Mouse (Mus musculus) hindbrain, embryonic 16.5 days (tissue): Measurements from ENCODE around the gene Shisal2b. TPM values are rescaled to one million over a fixed set of nuclear protein-coding genes. Genes with fewer than 3 reads are reported as not detected.

Source experiments
- ATAC-seq: fragments of 200-750 bp; cut with Nextera tagmentation; 2 replicates; pipeline ENCODE4 v1.8.0; 2017; ENCODE audit warnings: moderate TSS enrichment, moderate library complexity
- H3K27ac ChIP-seq: fragments of 300-500 bp; sonication (generic); 2 replicates; pipeline ENCODE4 v1.5.1; 2014; ENCODE audit warnings: low read depth, mild to moderate bottlenecking, control low read depth, low read length, moderate library complexity
- H3K27me3 ChIP-seq: fragments of 300-500 bp; sonication (generic); replicated peaks from 2 replicates; pipeline ENCODE4 v1.6.1; 2014; ENCODE audit warnings: low read length; ENCODE audit not compliant: control insufficient read depth, insufficient read depth
- H3K36me3 ChIP-seq: fragments of 300-500 bp; sonication (generic); 2 replicates; pipeline ENCODE4 v1.6.1; 2014; ENCODE audit warnings: mild to moderate bottlenecking, low read length, moderate library complexity, mixed read lengths; ENCODE audit not compliant: control insufficient read depth, insufficient read depth
- H3K4me1 ChIP-seq: fragments of 300-500 bp; sonication (generic); 2 replicates; pipeline ENCODE4 v1.6.1; 2014; ENCODE audit warnings: low read depth, low read length; ENCODE audit not compliant: control insufficient read depth, insufficient read depth
- H3K4me2 ChIP-seq: fragments of 300-500 bp; sonication (generic); 2 replicates; pipeline ENCODE4 v1.6.1; 2014; ENCODE audit warnings: mild to moderate bottlenecking, low read length, control low read depth, moderate library complexity
- H3K4me3 ChIP-seq: fragments of 300-500 bp; sonication (generic); 2 replicates; pipeline ENCODE4 v1.5.1; 2014; ENCODE audit warnings: mild to moderate bottlenecking, low read length, control low read depth, moderate library complexity
- H3K9ac ChIP-seq: fragments of 300-500 bp; sonication (generic); 2 replicates; pipeline ENCODE4 v1.6.1; 2014; ENCODE audit warnings: low read depth, mild to moderate bottlenecking, control low read depth, low read length, moderate library complexity
- H3K9me3 ChIP-seq: fragments of 300-500 bp; sonication (generic); 2 replicates; pipeline ENCODE4 v1.6.1; 2014; ENCODE audit warnings: mild to moderate bottlenecking, low read length, moderate library complexity; ENCODE audit not compliant: control insufficient read depth
- WGBS: fragments of 180-500 bp; shearing (Covaris S2); extraction: QIAGEN DNeasy Blood & Tissue Kit; methylation state at CpG from one replicate; pipeline ENCODE4 v1.1.7; 2014; 5-methylcytosine and 5-hydroxymethylcytosine counted together
- polyA plus RNA-seq: library from polyadenylated mRNA; unstranded; fragments of >200 nt; fragmentation: Nextera tagmentation; extraction: Ambion mirVana; gene quantifications from 2 replicates; pipeline ENCODE4 v1.2.1, GENCODE M21; 2015

The Shisal2b gene
- polyA plus RNA-seq, 1 experiment from 2014 or later, result 2.6 TPM

DNA sequence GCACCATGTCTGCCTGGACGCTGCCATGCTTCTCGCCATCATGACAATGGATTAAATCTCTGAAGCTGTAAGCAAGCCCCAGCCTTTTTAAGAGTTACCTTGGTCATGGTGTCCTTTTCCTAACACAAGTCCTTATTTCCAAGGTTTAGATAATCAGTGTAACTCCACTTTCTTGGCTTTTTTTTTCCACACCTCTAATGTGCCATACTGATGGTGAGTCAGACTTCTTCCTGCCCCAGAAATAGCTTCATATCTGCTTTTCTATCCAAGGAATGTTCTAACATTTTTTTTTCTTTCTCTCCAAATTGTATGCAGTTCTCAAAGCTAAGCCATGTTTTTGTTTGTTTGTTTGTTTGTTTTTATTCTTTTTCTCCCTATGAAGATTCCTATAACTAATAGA lies 6.2 kb upstream of the Shisal2b start:
- H3K36me3 ChIP-seq, result no peaks in the 10 kb centered on the region
- H3K4me1 ChIP-seq, result no peaks in the 10 kb centered on the region
- no peak overlapping the region for H3K27ac ChIP-seq
- no peaks in the 10 kb centered on the region for H3K27me3 ChIP-seq
- no peaks in the 10 kb centered on the region for H3K9me3 ChIP-seq
- ATAC-seq, result no peak
- H3K9ac ChIP-seq, result no peak overlapping the region
- WGBS, result 81% methylated on average over 2 of the region's 2 CpGs
- H3K4me3 ChIP-seq, result no peak overlapping the region
- H3K4me2 ChIP-seq, result no peak overlapping the region

DNA sequence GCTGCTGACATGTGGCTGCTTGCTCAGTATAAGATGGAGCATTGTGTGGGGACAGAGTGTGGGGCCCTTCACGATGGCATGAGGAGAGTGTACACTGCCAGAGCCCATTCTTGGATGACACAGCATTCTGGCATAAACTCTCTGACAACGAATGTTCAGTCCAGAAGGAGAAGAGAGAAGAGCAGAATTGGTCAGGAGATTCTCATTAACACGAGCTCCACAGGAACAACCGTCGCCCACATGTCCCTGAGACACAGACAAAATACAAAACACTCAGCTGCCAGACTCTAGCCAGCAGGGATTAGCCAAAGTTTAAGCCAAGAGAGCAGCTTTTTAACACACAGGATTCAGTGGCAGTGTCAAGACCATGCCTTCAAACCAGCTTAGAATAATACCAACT lies 3.0 kb upstream of the Shisal2b start:
- no peak overlapping the region for H3K9ac ChIP-seq
- no peak overlapping the region for H3K4me2 ChIP-seq
- H3K36me3 ChIP-seq, result no peaks in the 10 kb centered on the region
- no peak for ATAC-seq
- H3K27ac ChIP-seq, result no peak overlapping the region
- 81% methylated on average over 5 of the region's 5 CpGs for WGBS
- H3K9me3 ChIP-seq, result no peaks in the 10 kb centered on the region
- H3K27me3 ChIP-seq, result no peaks in the 10 kb centered on the region
- H3K4me3 ChIP-seq, result no peak overlapping the region
- H3K4me1 ChIP-seq, result no peaks in the 10 kb centered on the region

DNA sequence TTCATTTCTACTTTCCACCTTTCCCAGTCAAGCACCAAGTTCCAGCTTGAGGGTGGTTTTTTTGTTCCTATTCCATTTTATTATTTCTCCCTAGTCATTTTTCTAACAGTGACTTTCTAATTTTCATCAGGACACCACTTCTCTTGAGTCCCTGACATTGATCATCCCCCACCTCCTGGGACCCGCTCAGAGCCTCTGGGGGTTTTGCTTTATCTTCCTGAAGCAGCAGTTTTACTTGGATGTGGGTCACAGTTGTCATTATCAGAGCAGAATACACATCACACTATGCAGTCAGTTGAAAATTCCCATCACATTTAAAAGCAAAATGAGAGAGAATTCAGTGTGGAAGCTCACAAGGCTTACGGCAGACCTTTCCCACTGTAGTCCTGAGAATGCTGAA lies 10.0 kb downstream of the Shisal2b start:
- no peak overlapping the region for H3K9ac ChIP-seq
- H3K4me2 ChIP-seq, result no peak overlapping the region
- no peaks in the 10 kb centered on the region for H3K4me1 ChIP-seq
- WGBS, result 75% methylated on average over 2 of the region's 2 CpGs
- H3K36me3 ChIP-seq, result no peaks in the 10 kb centered on the region
- H3K9me3 ChIP-seq, result no peaks in the 10 kb centered on the region
- no peak overlapping the region for H3K27ac ChIP-seq
- no peak overlapping the region for H3K4me3 ChIP-seq
- no peaks in the 10 kb centered on the region for H3K27me3 ChIP-seq
- ATAC-seq, result no peak

DNA sequence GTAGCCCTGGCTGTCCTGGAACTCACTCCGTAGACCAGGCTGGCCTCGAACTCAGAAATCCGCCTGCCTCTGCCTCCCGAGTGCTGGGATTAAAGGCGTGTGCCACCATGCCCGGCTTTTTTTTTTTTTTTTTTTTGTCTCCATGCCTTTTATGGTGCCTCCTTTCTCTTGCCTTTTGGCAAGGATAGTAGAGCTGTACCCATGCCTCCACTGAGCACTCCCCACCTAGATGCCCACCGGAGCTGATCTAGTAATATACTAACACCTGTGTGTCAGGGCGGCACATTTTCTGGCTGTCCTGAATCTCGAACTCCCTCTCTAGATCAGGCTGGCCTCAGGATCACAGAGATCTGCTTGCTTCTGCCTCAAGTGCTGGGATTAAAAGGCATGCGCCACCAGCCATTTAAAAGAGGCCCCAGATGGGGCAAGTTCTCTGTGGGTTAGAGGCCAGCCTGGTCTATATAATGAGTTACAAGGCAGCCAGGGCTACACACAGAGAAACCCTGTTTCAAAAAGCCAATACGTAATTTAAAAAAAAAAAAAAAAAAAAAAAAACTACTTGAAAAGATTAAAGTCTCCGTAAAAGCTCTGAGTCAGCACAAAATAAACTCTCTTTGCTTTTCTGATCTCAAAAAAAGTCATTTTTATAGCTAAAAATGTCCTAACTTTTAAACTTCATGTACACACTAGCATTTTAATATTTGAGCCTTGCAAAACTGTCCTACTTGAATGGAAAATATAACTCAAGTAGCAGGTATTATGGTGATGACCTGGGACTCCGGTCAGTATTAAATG lies 20.2 kb downstream of the Shisal2b start:
- H3K4me1 ChIP-seq, result no peaks in the 10 kb centered on the region
- H3K27me3 ChIP-seq, result no peaks in the 10 kb centered on the region
- no peak overlapping the region for H3K4me2 ChIP-seq
- H3K9ac ChIP-seq, result no peak overlapping the region
- H3K27ac ChIP-seq, result no peak overlapping the region
- H3K9me3 ChIP-seq, result no peaks in the 10 kb centered on the region
- 0 out of 2 replicates have a peak, but pooled peaks cover 3% of the 10 kb centered on the region for H3K36me3 ChIP-seq
- WGBS, result 93% methylated on average over 13 of the region's 13 CpGs
- no peak overlapping the region for H3K4me3 ChIP-seq
- no peak for ATAC-seq

DNA sequence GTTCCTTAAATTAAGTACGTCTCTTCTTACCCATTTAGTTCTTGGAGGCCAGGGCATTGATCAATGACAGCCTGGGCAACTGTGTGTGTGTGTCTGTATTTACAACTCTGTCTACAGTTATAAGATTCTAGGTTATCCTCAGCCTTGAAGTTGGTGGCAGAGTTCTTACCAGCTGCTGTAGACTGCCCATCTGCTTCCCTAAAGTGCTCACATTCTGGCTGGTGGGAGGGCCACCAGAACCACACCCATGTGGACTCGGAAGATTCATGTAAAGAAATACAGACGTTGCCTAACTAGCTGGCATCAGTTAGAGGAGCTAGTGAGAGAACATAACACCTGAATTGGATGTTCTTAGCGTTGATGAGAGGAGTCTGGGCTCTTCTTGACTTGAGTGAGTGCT lies 21.8 kb downstream of the Shisal2b start:
- H3K9ac ChIP-seq, result no peak overlapping the region
- H3K4me3 ChIP-seq, result no peak overlapping the region
- no peak overlapping the region for H3K4me2 ChIP-seq
- H3K4me1 ChIP-seq, result no peaks in the 10 kb centered on the region
- 80% methylated on average over 4 of the region's 4 CpGs for WGBS
- no peak overlapping the region for H3K27ac ChIP-seq
- no peaks in the 10 kb centered on the region for H3K9me3 ChIP-seq
- 0 out of 2 replicates have a peak, but pooled peaks cover 3% of the 10 kb centered on the region for H3K36me3 ChIP-seq
- no peak for ATAC-seq
- H3K27me3 ChIP-seq, result no peaks in the 10 kb centered on the region

DNA sequence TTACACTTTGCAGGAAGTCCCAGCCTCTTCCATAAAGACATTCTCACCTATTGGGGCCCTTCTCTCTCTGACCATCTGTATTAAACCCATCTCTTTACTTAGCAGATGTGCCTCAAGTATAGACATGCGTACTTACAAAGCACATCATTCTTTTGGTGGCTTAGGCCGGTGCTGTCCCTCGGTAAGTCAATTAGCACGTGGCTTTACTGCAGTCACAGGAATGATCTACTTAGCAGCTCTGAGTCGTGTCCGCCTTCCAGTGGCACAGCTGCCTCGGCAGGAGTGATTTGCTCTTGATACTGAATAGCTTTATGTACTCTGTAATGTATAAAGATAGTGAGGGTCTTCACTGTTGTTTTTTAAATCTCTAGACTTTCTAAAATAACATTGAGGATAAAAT lies 26.1 kb downstream of the Shisal2b start:
- WGBS, result 77% methylated on average over 7 of the region's 7 CpGs

DNA sequence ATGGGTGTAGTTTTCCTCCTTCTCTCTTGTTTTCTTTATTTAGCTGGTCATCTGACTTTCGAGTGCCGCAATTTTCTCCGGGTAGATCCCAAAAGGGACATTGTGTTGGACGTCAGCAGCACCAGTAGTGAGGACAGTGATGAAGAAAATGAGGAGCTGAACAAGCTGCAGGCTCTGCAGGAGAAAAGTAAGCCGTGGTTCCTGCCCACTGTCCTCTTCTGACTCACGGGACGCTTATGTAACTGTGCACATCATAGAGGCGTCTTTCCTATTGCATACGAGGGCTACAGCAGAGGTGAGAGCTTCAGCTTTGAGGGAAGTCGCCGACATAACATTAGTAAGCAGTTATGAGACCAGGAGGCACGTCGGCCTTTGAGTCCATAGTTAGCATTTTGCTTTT lies 30.9 kb downstream of the Shisal2b start:
- H3K4me3 ChIP-seq, result no peak overlapping the region
- no peaks in the 10 kb centered on the region for H3K4me1 ChIP-seq
- H3K27ac ChIP-seq, result no peak overlapping the region
- ATAC-seq, result no peak
- WGBS, result 96% methylated on average over 13 of the region's 13 CpGs
- no peak overlapping the region for H3K4me2 ChIP-seq
- H3K36me3 ChIP-seq, result peaks cover 19% of the 10 kb centered on the region
- H3K27me3 ChIP-seq, result no peaks in the 10 kb centered on the region
- H3K9ac ChIP-seq, result no peak overlapping the region
- no peaks in the 10 kb centered on the region for H3K9me3 ChIP-seq

More for the DNA sequence above, 26.1 kb downstream of the Shisal2b start:
- Histone ChIP-seq H3K27me3 (no peaks in the 10 kb centered on the region), H3K9me3 (no peaks in the 10 kb centered on the region), H3K36me3 (peaks cover 12% of the 10 kb centered on the region), H3K4me2 (no peak overlapping the region), H3K4me1 (no peaks in the 10 kb centered on the region), H3K4me3 (no peak overlapping the region), H3K27ac (no peak overlapping the region), H3K9ac (no peak overlapping the region)
- ATAC-seq, result no peak

DNA sequence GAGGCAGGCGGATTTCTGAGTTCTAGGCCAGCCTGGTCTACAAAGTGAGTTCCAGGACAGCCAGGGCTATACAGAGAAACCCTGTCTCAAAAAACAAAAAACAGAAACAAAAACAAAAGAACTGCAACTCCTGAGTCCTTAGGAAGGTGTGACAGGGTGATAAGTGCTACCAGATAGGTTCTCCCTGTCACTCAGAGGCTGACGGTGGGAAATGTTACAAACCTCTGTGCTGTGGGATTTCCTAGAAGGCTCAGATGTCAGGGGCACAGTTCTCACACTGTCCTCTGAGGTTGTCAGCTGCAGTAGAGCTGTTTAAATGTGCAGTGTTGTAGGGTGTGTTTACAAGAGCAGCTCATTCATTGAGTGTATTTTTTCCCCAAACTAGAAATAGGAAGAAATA lies 38.2 kb downstream of the Shisal2b start:
- no peaks in the 10 kb centered on the region for H3K27me3 ChIP-seq
- no peak for ATAC-seq
- H3K4me2 ChIP-seq, result no peak overlapping the region
- 94% methylated on average over 2 of the region's 2 CpGs for WGBS
- no peaks in the 10 kb centered on the region for H3K4me1 ChIP-seq
- H3K4me3 ChIP-seq, result no peak overlapping the region
- H3K36me3 ChIP-seq, result peaks cover 15% of the 10 kb centered on the region
- no peak overlapping the region for H3K27ac ChIP-seq
- H3K9me3 ChIP-seq, result no peaks in the 10 kb centered on the region
- no peak overlapping the region for H3K9ac ChIP-seq

DNA sequence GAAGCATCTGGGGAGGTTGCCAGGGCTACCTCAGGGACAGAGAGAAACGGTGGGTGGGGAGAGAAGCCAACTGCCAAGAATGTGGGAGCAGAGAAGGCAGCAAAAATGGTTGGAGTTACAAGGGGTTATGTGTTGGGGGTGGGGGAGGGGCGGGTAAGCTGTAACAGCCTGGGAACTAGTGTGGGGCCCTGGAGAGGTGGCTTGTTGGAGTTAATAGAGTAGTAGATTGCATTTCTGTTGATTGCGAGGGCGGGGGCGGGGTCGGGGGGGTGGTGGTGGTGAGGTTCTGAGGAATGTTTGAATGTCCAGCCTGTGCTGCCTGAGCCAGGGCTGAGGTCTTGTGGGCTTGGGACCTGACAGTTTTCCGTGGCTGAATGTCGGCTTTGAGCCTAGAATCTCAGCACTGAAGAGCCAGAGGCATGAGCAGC lies 41.3 kb downstream of the Shisal2b start:
- H3K27me3 ChIP-seq, result no peaks in the 10 kb centered on the region
- H3K9me3 ChIP-seq, result no peaks in the 10 kb centered on the region
- no peak overlapping the region for H3K9ac ChIP-seq
- H3K4me2 ChIP-seq, result peak overlapping the region; percentile 29; the same call in 1 of the 2 replicates
- H3K27ac ChIP-seq, result 0 out of 2 replicates have a peak overlapping the region, but pooled peaks have one; percentile 39
- no peak overlapping the region for H3K4me3 ChIP-seq
- ATAC-seq, result peak; percentile 81
- H3K4me1 ChIP-seq, result peaks cover 9% of the 10 kb centered on the region; the same call in 1 of the 2 replicates
- WGBS, result 20% methylated on average over 8 of the region's 8 CpGs
- peaks cover 4% of the 10 kb centered on the region; the same call in 1 of the 2 replicates for H3K36me3 ChIP-seq
